Mouse (Mus musculus) forelimb bud, embryonic 11.5 days (tissue): ENCODE data around the gene Sept9.

Experiments used
- DNase-seq: peaks from one replicate; pipeline ENCODE4 v3.0.0-alpha.2; 2012; ENCODE audit warnings: low read depth, low spot score

Gene Sept9

DNA sequence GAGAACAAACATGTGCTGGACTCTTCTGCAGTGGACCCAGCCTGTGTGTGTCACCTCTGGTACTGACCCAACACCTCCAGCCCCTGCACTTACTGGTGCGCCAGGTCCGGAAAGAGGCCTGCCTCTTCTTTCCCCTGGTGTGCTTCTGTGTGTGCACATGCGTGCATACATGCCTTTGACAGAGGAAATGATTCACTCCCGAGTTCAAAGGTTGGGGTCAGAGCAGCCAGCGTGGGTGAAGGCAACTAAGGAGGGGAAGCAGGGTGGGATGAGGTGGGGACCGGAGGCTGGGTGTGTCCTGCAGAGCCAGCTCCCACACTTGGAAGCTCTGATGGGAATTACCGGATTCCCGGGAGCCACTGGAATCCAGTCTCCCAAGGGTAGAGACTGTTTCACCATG lies 46.8 kb downstream of the Sept9 start:
- no peak for DNase-seq

DNA sequence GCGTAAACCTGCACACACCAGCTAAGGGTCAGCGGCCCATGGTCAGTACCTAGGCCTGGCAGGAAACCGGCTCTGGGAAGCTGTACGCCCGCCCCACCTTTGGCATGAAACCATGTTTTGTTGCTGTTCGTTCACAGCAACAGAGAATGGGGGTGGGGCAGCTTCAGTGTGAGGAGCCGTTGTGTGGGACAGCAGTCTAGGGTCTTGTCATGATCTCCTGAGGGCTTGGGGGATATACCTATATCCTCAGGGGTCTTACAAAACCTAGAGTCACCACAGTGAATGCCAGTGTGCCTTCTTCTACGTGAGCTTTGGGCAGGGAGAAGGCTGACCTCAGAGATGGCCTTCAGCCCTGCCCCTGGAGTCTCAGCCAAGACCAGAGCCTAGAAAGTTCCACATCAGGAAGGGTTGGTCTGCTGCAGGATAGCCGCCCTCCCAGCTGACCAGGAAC lies 47.5 kb downstream of the Sept9 start:
- DNase-seq, result no peak

DNA sequence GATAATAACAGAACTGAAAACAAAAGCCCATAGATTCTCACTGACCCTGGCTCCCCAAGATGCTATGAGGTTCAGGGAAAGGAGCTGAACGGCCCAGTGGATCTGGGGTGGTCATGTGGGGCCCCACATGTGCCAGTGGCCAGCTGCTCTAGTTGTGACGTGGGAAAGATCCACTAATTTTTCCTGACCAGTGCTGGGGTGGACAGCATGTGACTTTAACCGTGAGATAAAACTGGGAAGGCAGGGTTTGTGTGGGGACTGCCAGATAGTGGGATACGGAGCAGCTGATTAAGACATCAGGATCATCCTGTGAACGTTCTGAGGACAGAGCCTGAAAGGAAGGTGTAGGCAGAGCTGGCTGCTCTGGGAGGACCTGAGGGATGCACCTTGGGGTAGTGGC lies 48.1 kb downstream of the Sept9 start:
- DNase-seq, result no peak

DNA sequence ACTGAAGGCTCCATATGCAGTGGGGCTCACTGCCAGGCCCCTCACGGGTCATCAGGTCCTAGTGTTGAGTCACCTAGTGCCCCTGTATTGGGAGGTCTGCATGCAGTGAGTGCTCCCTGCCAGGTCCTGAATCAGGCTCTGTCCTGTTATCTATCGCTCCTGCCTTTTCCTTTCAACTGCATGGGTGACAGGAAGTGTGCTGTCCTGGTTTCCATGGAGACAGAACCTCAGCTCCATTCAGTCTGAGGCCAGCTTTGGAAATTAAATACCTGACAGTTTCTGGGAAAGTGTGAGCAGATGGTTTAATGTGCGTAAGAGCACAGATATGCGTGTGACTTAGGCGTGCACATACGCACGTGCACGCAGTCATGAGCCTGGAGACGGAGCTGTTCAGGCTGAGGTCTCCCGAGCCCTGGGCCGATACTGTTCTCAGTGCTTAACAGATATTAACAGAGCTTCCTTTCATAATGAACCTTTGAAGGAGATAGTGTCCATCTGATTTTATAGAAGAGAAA lies 49.3 kb downstream of the Sept9 start:
- peak; percentile 59 for DNase-seq

DNA sequence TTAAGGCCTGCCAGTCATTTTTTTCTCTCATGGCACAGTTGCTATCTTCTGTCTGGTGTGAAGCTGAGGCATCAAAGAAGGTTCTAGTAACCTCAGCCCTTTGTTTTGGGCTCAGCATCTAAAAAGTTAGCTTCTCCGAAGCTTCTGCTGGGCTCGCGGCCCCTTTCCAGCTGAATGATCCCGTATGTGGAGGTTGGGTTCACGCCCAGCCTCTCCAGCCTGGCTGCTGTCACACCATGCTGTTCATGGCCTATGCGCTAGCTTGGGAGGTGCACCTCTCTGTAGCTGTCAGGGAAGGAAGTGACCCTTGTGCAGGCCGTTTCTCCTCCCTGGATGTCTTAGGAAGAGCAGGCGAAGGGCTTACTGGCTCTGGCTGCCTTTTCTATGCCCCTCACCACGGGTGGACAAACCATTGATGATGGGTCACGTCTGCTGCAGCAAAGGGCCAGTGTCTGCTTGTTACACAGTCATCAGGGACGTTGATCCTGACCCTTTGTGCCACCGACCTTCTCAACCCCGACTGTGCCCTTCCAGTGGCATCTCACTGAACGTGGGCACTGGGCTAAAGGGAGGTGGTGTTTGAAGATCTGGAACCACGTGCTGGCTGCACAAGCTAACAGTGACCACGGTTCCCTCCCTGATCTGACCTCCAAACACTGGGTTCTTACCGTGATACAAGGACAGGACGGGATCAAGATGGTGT lies 50.0 kb downstream of the Sept9 start:
- DNase-seq, result no peak

DNA sequence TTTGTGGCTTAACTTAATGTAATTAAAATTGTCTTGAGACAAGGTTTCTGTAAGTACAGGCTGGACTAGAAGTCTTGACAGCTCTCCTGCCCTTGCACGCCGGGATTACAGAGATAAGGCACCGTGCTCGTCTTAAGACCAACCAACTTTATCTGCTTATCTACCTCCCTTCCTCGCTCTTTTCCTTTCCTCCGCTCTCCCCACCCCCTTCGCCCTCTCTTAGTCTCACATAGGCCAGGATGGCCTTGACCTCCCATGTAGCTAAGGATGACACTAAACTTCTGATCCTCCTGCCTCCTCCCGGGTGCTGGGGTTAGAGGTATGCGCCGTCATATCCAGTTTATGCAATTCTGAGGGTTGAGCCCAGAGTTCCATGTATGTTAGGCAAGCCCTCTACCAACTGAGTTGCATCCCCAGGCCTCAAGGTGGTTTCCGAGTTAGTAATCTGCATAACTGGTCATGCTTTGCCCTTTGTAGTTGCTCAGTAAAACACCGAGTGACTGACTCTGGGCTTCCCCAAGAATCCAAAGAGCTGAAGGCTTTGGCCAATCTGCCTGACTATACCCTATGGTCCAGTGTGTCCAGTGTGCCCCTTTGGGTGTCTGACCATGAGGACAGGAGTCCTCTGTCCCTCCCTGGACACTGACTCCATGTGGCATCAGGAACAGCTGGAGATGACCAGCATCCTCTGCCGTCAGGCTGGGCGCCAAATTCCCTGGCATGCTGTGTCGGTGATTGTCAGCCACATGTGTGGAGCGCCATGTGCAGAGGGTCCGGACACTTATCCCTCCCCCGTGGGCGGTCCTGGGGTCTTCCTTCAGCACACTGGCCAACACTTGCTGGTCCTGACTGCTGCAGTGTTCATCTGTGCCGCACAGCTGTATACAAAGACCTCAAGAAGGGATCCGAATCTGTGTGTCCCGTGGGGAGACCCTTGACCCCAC lies 50.8 kb downstream of the Sept9 start:
- no peak for DNase-seq

DNA sequence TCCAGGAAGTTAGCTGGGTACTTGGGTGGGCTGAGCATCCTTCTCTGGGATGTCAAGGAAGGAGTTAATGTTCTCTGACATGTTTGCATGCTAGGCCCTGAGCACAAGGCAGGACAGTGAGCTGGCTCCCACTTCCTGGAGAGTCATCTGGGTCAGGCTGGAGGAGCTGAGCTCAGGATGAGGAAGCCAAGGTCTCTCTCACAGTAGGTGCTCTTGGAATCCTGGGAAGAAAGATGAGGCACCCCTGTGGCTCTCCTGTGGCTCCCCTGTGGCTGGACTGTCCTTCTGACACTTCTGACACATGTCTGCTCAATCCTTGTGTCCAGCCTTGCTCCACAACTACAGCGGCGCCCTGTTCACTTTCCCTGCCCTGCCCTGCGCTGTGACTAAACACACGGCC lies 52.3 kb downstream of the Sept9 start:
- DNase-seq, result no peak

DNA sequence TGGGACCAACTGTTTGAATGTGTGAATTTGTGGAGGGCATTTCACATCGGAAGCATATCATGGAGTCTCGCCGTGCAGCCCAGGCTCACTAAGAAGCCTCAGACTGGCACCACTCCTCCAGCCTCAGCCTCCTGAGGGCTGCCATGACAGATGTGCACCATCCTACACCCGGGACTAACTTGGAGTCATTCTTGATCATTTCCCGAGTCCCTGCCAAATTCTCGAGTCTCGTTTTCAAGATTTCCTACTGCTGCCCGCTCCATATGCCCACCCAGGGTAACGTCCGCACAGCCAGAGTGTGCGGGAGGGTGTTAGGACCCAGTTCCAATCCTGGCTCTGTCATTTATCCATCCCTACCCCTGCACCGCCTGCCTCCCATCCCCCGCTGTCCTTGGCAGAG lies 53.4 kb downstream of the Sept9 start:
- DNase-seq, result no peak

DNA sequence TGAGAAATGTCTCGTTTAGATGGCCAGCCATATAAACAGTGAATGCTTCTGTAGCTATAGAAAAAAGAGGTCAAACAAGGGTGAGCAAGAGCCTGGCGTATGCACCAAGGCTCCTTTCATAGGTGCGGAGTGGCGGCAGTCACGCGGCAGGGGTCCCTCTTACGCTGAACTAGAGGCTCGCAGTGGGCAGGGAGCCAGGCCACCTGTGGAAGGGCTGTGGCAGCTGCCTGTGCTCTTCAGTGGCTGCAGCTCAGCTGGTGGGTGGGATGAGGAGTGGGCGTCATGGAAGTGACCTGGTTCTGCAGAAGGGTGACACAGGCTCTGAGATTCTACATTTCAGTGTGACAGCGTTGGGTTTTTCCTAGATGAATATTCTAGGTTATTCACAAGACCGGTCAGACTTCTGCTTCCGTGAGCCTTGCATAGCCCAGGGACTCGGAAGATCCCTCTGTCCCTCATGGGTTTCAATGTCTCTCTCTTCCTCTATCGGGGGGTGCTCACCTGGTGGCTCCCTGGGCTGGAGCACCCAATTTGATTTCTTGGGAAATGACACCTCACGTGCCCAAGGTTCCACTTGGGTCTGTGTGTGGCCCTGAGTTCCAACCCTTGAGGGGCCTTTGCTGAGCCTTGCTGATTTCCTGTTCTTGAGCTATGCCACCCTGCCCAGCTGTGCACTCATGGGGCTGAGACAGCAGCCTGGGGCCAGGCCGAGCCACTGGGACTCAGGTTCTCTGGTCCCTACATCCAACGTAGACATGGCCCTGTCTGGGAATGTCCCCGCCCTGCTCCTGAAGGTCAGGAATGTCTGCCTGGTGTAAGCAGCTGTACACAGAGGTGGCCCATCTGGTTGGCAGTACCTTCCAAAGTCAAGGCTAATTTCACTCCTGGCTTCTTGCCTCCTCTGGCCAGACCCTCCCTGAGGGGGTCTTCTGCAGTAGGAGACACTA lies 55.0 kb downstream of the Sept9 start:
- no peak for DNase-seq

DNA sequence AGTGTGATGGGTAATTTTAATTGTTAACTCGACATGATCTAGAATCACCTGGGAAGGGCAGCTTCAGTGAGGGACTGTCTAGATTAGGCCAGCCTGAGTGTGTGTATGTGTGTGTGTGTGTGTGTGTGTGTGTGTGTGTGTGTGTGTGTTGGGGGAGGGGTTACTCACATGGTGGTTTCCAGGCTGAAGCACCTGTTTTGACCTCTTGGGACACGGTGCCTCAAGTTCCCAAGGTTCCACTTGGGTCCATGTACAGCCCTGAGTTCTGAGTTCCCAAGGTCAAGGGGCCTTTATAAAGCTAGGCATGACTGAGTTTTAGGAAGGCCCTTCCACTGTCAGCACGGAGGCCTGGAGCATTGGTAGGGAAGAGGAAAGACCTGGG lies 55.6 kb downstream of the Sept9 start:
- no peak for DNase-seq

DNA sequence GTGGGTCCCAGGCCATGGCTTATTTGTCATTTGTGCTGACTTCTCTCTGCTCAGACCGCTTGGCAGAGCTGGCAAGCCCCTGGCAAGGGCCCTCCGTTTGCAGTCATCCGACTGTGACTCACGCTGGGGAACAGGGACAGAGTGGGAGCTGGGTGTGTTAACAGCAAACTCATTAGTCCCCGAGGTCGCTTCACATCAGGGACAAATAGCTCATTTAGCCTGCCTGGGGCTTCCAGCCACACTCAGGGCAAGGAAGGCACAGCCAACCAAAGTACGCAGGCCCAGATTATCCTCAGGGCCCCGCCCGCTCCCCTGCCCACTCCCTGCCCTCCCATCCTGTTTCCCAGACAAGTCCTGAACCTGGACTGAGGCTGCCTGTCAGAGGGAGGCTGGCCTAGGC lies 56.6 kb downstream of the Sept9 start:
- no peak for DNase-seq

DNA sequence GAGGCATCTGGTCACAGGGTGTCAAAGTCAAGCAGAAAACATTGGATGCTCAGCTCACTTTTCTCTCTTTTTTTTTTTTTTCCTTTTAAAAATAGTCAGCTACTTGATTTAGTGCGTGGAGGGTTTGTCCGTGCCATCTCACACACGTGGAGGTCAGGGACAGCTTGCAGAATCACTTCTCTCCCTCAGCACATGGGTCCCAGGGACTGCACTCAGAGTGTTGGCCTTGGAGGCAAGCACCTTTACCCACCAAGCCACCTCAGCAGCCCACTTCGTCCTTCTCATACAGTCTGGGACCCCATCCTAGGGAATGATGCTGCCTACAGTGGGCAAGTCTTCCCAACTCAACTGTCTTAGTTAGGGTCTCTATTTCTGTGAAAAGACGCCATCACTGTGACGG lies 57.4 kb downstream of the Sept9 start:
- DNase-seq, result no peak

DNA sequence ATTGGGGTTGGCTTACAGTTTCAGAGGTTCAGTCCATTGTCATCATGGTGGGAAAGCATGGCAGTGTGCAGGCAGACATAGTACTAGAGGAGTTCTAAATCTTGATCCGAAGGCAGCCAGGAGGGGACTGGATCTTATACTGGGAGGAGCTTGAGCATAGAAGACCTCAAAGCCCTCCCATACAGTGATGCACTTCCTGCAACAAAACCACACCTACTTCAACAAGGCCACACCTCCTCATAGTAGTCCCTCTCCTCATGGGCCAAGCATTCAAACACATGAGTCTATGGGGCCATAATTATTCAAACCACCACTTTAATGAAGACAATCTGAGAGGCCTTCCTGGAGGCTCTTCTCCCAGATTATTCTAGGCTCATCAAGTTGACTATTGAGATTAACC lies 57.8 kb downstream of the Sept9 start:
- no peak for DNase-seq

DNA sequence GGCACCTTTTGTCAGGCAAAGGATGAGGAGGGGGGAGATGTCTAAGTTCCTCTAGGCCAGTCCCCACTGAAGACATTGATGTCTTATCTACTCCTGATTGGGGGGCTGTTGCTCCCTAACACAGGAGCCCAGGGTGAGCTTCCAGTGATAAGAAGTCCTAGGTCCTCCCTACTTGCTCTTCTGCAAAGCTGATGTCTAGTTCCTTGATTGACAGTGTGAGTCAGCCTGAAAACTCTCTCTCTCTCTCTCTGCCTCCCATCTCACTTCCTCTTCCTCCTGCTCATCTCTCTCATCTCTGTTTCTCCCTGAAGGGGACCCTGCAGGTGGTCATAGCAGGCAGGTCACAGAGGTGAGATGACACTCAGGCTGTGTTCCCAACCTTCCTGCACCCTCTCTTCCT lies 58.4 kb downstream of the Sept9 start:
- no peak for DNase-seq

DNA sequence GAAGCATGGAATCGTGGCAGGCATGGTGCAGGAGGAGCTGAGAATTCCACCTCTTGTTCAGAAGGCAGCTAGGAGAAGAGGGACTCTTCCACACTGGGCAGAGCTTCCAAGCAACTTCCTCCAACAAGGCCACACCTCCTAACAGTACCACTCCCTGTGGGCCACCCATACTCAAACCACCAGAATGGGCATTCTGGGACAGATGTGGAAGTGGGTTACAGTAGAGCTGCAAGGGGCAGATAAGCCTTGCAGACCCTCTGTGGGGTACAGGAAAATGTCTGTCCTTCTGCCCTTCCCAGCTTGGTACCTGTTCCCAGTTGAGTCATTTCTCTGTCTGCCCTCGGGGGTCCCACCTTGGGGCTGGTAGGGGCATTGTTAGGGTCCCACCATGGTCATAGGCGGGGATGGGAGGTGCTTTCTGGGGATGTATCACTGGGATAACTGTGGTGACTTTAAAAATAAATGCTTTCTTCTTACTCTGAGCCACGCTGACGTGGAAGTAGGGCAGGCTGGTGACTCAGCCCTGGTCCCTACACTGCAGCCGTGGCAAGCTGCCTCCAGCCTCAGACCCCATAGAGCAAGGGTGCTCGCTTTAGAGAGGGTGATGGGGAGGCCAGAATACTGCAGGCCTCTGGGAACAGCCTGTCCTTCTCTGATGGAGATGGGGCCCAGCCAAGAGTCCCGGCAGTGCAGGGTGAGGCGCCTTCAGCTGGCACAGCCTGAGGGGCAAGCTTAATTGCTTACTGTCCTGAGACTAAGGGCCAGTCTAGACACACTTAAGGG lies 59.9 kb downstream of the Sept9 start:
- DNase-seq, result no peak

DNA sequence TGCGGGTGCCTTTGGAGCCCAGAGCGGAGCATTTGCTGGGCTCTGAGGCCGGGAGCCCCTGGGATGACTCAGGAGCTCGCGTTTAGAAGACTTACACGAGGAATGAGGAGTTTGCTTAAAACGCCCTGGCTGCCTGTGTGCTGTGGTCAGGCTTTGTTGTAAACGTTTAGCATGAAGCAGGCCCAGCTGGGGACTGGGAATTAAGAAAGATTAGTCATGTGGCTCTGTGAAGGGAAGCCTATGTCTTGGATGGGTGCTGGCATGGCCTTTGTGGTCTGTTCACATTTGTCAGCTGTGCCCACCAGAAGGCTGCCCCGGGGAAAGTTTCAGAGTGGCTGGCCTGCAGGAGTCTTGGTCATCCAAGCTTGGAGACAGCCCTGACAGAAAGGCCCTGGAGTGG lies 61.2 kb downstream of the Sept9 start:
- no peak for DNase-seq

DNA sequence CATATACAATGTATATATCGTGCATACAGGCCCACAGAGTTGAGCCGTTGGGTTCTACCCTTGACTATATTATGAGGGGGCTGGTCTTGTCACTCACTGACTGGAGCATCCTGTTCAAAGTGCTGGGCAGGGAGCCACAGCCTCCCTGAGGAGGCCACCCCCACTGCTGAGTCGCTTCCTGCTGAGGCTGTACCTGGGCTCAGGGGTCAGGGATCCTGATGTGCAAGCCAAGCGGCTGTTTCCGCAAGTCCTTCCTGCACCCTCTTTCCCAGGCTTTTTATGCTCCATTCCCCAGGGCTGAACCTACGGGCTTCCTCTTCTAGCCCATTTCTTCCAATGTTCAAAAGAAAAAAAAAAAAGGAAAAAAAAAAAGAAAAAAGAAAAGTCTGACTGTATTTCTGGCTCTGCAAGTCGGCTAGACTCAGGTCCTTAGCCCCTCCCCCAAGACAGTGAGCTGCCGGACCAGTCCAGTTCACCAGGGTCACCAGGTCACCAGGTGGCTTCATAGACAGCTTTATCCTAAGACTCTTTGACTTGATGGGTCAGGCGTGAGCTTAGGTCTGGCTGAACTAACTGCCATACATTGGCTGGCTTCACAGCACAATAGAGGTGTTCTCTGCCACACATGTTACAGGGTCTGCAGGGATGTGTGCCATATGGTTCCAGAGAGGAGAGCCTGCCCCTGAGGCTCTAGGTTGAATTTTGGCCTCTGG lies 63.8 kb downstream of the Sept9 start:
- DNase-seq, result no peak

DNA sequence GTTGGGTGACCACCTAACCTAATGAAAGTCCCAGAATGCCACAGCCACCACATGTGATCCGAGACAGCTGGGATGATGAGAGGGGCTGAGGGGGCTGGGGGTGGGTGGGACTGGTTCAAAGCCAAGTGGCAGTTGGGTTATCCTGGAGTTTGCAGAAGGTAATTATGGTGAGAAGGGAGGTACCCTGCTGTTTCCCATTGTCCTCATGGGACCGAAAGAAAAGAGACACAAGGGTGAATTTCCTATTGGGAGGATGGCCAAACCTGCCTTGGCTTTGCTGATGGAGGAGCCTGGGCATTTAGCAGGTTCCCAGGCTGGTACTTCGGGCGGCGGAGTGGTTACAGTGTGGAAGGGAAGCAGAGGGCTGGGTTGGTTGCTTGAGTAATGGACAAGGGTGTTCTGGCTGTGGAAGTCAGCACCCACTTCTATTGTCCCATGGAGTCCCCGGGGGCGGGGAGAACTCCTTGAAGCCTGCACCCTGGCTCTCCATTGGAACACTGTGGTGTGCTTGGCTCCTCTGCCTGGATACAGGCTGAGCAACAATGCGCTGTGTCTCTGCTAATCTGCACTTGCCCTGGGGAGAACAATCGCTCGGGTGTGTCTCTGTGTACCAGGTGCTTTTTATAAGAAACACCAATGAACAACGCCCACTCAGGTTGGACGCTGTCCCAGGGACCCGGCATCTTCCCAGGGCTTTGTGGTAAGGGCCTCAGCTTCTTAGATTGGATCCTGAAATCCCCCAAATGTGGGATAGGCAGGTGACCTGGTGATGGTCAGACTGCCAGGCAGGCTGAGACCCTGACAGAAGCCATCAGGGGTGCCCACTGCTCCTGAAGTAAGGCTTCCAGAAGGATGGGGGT lies 64.9 kb downstream of the Sept9 start:
- DNase-seq, result no peak

DNA sequence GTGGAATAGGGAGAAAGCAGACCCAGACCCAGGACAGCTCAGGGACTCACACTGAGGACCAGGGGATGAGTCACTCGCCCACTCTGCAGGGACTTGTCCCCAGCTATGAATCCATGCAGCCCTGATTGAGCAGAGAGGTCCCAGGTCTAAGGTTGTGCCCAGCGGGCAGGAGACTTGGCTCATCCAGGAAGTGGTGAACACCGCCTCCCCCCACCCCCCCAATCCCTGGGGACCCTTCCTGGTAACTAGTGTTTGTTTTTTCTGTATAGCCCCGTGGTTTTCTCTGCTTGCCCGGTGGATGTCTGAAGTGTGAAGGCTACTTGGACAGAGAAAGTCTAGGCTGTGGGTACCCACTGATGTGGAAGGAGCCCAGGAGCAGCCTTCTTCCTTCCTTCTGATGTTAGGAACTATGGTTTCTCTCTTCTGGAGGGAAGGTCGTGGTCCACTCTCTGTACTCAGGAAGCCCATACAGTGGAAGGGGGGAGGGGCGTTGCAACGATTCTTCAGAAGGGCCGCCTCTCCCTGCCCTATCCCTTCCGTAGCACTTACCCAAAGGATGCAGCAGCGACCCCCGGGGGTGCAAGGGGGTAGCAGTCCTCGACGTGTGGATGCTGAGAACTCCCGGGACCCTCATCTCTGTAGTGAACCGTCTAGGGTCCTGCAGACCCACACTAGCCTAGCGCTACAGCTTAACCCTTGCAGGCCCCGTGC lies 66.0 kb downstream of the Sept9 start:
- peak; percentile 78 for DNase-seq
